Mouse (Mus musculus): ENCODE measurements around the gene Ift140.

GRCm38 (mm10) chr17:25067442-25067851 is 51.6 kb downstream of the Ift140 start:
- TF ChIP-seq CTCF (IDR thresholded peaks at IDR 0.05; ENCODE audit: borderline replicate concordance, extremely low read depth, insufficient read depth, insufficient read length): no peak
- TF ChIP-seq POLR2A (IDR thresholded peaks at IDR 0.05; ENCODE audit: borderline replicate concordance, extremely low read depth, insufficient read depth, insufficient read length, poor library complexity, severe bottlenecking): no peak
